In the genomic region with DNA sequence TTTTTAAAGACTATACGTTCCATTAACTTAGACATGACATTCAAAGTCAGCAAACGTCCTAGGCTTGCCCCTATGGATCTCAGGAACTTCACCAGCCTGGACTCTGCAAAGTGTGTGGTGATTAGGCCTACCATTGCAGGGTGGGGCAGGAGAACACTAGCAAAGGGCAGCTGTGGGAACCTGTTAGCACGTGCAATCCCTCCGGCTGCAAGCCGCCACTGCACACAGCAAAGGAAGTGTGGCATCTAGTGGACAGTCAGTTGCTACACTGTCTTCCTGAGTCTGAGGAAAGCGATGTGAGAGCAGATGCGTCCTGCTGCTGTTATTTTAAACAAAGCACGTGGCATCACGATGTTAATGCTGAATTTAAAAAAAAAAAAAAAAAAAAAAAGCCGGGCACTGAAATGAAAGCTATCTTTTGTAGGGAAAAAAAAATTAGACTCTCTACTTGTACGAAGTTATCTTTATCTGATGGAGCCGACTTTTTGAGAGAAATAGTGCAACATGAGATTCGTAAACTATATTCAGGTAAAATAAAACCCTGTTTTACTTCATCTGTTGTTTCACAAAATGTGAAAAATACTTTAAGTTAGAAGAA, we compare ENCODE assay signal across 9 mouse cellular contexts. TPM values are rescaled to one million over a fixed set of nuclear protein-coding genes. Genes with fewer than 3 reads are reported as not detected.
A peak's percentile ranks its signal among the peaks of the same experiment; 100 is the strongest.
DNase-seq lines count a peak whose midpoint lies in the region; ATAC-seq and TF ChIP-seq lines count a peak whose summit lies in the region.
"Had no signal": no experiment of that assay in that cellular context is flagged by ENCODE, and none has a peak within 500 bp of the region (broad histone marks: within the 10 kb centered on the region; RNA-seq: fewer than 3 reads in every experiment).

No protein-coding gene starts in this region.

- H3K4me2 ChIP-seq in kidney, embryonic 14.5 days (replicated peaks; ENCODE audit: low read depth, low read length), result no peak overlapping the region
- no peak overlapping the region for H3K4me2 ChIP-seq in embryonic facial prominence, embryonic 11.5 days (ENCODE audit: low read depth, low read length)
- no peak overlapping the region for H3K4me2 ChIP-seq in neural tube, embryonic 14.5 days (ENCODE audit: low read depth, low read length)
- H3K4me2 ChIP-seq: heart, embryonic 15.5 days had no signal

- no peaks in the 10 kb centered on the region for H3K36me3 ChIP-seq in kidney, embryonic 14.5 days (ENCODE audit: control insufficient read depth, insufficient read depth, low read length)
- no peaks in the 10 kb centered on the region for H3K36me3 ChIP-seq in ES-Bruce4 (ENCODE audit: control insufficient read depth, insufficient read depth, low read length, poor library complexity, severe bottlenecking)
- no peaks in the 10 kb centered on the region for H3K36me3 ChIP-seq in embryonic facial prominence, embryonic 11.5 days (replicated peaks; ENCODE audit: control insufficient read depth, insufficient read depth, low read depth, low read length)
- no peaks in the 10 kb centered on the region for H3K36me3 ChIP-seq in neural tube, embryonic 14.5 days (ENCODE audit: control insufficient read depth, insufficient read depth, low read length)
- H3K36me3 ChIP-seq: heart, embryonic 15.5 days had no signal

- H3K27me3 ChIP-seq in kidney, embryonic 14.5 days (ENCODE audit: control insufficient read depth, insufficient read depth, low read length), result no peaks in the 10 kb centered on the region
- H3K27me3 ChIP-seq in ES-Bruce4 (ENCODE audit: control insufficient read depth, insufficient read depth, low read length, poor library complexity, severe bottlenecking), result no peaks in the 10 kb centered on the region
- H3K27me3 ChIP-seq in embryonic facial prominence, embryonic 11.5 days (ENCODE audit: control insufficient read depth, insufficient read depth, low read length), result no peaks in the 10 kb centered on the region
- H3K27me3 ChIP-seq in neural tube, embryonic 14.5 days (ENCODE audit: control insufficient read depth, insufficient read depth, low read length), result no peaks in the 10 kb centered on the region
- H3K27me3 ChIP-seq: heart, embryonic 15.5 days had no signal

- WGBS in kidney, embryonic 14.5 days, result 40% methylated on average over 13 of the region's 13 CpGs
- 42% methylated on average over 13 of the region's 13 CpGs for WGBS in embryonic facial prominence, embryonic 11.5 days
- 42% methylated on average over 13 of the region's 13 CpGs for WGBS in neural tube, embryonic 14.5 days

- no peak for TF ChIP-seq POLR2A in ES-Bruce4 (IDR thresholded peaks at IDR 0.05; ENCODE audit: insufficient read depth, low read length)

- no peaks in the 10 kb centered on the region for H3K4me1 ChIP-seq in kidney, embryonic 14.5 days (ENCODE audit: control insufficient read depth, insufficient read depth, low read length)
- H3K4me1 ChIP-seq in ES-Bruce4 (ENCODE audit: control insufficient read depth, insufficient read depth, low read length), result no peaks in the 10 kb centered on the region
- no peaks in the 10 kb centered on the region for H3K4me1 ChIP-seq in embryonic facial prominence, embryonic 11.5 days (ENCODE audit: control insufficient read depth, insufficient read depth, low read length)
- H3K4me1 ChIP-seq in neural tube, embryonic 14.5 days (ENCODE audit: control insufficient read depth, insufficient read depth, low read length), result no peaks in the 10 kb centered on the region
- H3K4me1 ChIP-seq: heart, embryonic 15.5 days had no signal

- H3K27ac ChIP-seq in kidney, embryonic 14.5 days (ENCODE audit: low read depth, low read length), result no peak overlapping the region
- no peak overlapping the region for H3K27ac ChIP-seq in ES-Bruce4 (ENCODE audit: insufficient read depth, low read length)
- no peak overlapping the region for H3K27ac ChIP-seq in embryonic facial prominence, embryonic 11.5 days (replicated peaks; ENCODE audit: low read depth, low read length)
- no peak overlapping the region for H3K27ac ChIP-seq in neural tube, embryonic 14.5 days (ENCODE audit: low read depth, low read length)
- H3K27ac ChIP-seq: heart, embryonic 15.5 days had no signal

- H3K9me3 ChIP-seq in kidney, embryonic 14.5 days (ENCODE audit: control insufficient read depth, low read length), result no peaks in the 10 kb centered on the region
- peaks cover 4% of the 10 kb centered on the region; the same call in 1 of the 2 replicates for H3K9me3 ChIP-seq in ES-Bruce4 (replicated peaks; ENCODE audit: control insufficient read depth, insufficient read depth, low read length, poor library complexity, severe bottlenecking)
- no peaks in the 10 kb centered on the region for H3K9me3 ChIP-seq in embryonic facial prominence, embryonic 11.5 days (replicated peaks; ENCODE audit: control insufficient read depth, low read length)
- H3K9me3 ChIP-seq in neural tube, embryonic 14.5 days (ENCODE audit: control insufficient read depth, low read length), result no peaks in the 10 kb centered on the region
- H3K9me3 ChIP-seq: heart, embryonic 15.5 days had no signal

- no peak overlapping the region for H3K4me3 ChIP-seq in kidney, embryonic 14.5 days (ENCODE audit: low read length)
- H3K4me3 ChIP-seq in ES-Bruce4 (ENCODE audit: low read depth, low read length), result no peak overlapping the region
- no peak overlapping the region for H3K4me3 ChIP-seq in embryonic facial prominence, embryonic 11.5 days (ENCODE audit: low read depth, low read length)
- no peak overlapping the region for H3K4me3 ChIP-seq in neural tube, embryonic 14.5 days (ENCODE audit: low read depth, low read length)
- H3K4me3 ChIP-seq: heart, embryonic 15.5 days had no signal

- TF ChIP-seq CTCF in ES-Bruce4 (IDR thresholded peaks at IDR 0.05; ENCODE audit: low read depth, low read length), result peak; percentile 65

- DNase-seq in kidney, adult 8-10 months, result no peak
- peak; percentile 38 for DNase-seq in embryonic facial prominence, embryonic 11.5 days (ENCODE audit: low spot score)
- peak; percentile 3 to 4 for DNase-seq in layer of hippocampus, postnatal 14 days (ENCODE audit: low spot score in 2 of 2)
- DNase-seq in heart, adult 8-10 months (ENCODE audit: low spot score), result no peak
- no peak for DNase-seq in gastrocnemius, postnatal 4 days (ENCODE audit: low spot score in 2 of 2)

- H3K9ac ChIP-seq in kidney, embryonic 14.5 days (ENCODE audit: low read depth, low read length), result no peak overlapping the region
- no peak overlapping the region for H3K9ac ChIP-seq in ES-Bruce4 (ENCODE audit: low read depth, poor library complexity, severe bottlenecking)
- no peak overlapping the region for H3K9ac ChIP-seq in embryonic facial prominence, embryonic 11.5 days (replicated peaks; ENCODE audit: low read length)
- H3K9ac ChIP-seq in neural tube, embryonic 14.5 days (replicated peaks; ENCODE audit: low read depth, low read length), result no peak overlapping the region
- H3K9ac ChIP-seq: heart, embryonic 15.5 days had no signal

- peak; percentile 85 for ATAC-seq in kidney, embryonic 14.5 days (ENCODE audit: low FRiP score, low TSS enrichment)
- peak; percentile 39; the same call in 1 of the 2 replicates for ATAC-seq in embryonic facial prominence, embryonic 11.5 days (replicated peaks; ENCODE audit: insufficient number of reproducible peaks, low FRiP score, low TSS enrichment, low read depth)
- ATAC-seq in neural tube, embryonic 14.5 days (ENCODE audit: low read depth), result peak; percentile 81; the same call in 1 of the 2 replicates

- TF ChIP-seq EP300 in ES-Bruce4 (IDR thresholded peaks at IDR 0.05; ENCODE audit: insufficient read depth, low read depth, low read length), result no peak

RNA-seq across cellular contexts. Expression of gene Smarcad1, which starts 45.5 kb away (rescaled TPM):
- polyA plus RNA-seq in kidney, embryonic 14.5 days (2014; fragmentation: Nextera tagmentation; extraction: Ambion mirVana), result 60.5 and 107 TPM in 2 replicates
- 139 and 140 TPM in 2 replicates for polyA plus RNA-seq in ES-Bruce4 (2011; ENCODE audit: insufficient read depth, insufficient read length, low read depth, missing spikeins)
- polyA plus RNA-seq in embryonic facial prominence, embryonic 11.5 days (2014; fragmentation: Nextera tagmentation; extraction: Ambion mirVana), result 87.7 and 97.6 TPM in 2 replicates
- total RNA-seq in layer of hippocampus, postnatal 14 days (2021), result 10 to 100 TPM; 47.1 to 48.3 TPM
- polyA plus RNA-seq in neural tube, embryonic 14.5 days (2014; fragmentation: Nextera tagmentation; extraction: Ambion mirVana), result 77.5 and 86.5 TPM in 2 replicates
- 10 to 100 TPM; 13.5 to 15.7 (median 14.5) TPM for total RNA-seq in heart, adult 8-10 months (2022)
- 10 to 100 TPM; 29.7 to 36.4 TPM for total RNA-seq in gastrocnemius, postnatal 4 days (2021)

Comparison
In these comparisons a context has a peak if more than half of its experiments do, and no peak if none do; other contexts are left out.
1. DNase-seq: peak in embryonic facial prominence, embryonic 11.5 days (single experiment) and layer of hippocampus, postnatal 14 days (2 of 2); none in kidney, adult 8-10 months (0 of 2), heart, adult 8-10 months (single experiment) and gastrocnemius, postnatal 4 days (0 of 2).
2. Peak in every context shown above with its lines, with median percentiles within 50 percentile points of each other: ATAC-seq.